Mouse (Mus musculus) E14TG2a.4 (cell line): ENCODE results near the gene Dclk2.

ENCODE experiments used
- H3K27me3 ChIP-seq: 2 replicates; pipeline ENCODE4 v1.6.1; 2014; ENCODE audit warnings: low read length, control low read depth; ENCODE audit not compliant: insufficient read depth
- H3K36me3 ChIP-seq: 2 replicates; pipeline ENCODE4 v1.6.1; 2014; ENCODE audit warnings: low read length, control low read depth; ENCODE audit not compliant: insufficient read depth
- H3K4me1 ChIP-seq: replicated peaks from 2 replicates; pipeline ENCODE4 v1.6.1; 2014; ENCODE audit warnings: low read depth, low read length, control low read depth
- H3K4me3 ChIP-seq: replicated peaks from 2 replicates; pipeline ENCODE4 v1.5.1; 2014; ENCODE audit warnings: mild to moderate bottlenecking, low read length
- H3K9me3 ChIP-seq: 2 replicates; pipeline ENCODE4 v1.6.1; 2014; ENCODE audit warnings: low read length, control low read depth
- CTCF ChIP-seq: conservative IDR thresholded peaks from 2 replicates; pipeline ENCODE4 v1.5.1; 2014; ENCODE audit warnings: low read length
- NANOG ChIP-seq: IDR thresholded peaks from 2 replicates; pipeline ENCODE4 v1.6.1; 2014; ENCODE audit warnings: borderline replicate concordance, low read length, mixed read lengths
- POU5F1 ChIP-seq: IDR thresholded peaks from 2 replicates; pipeline ENCODE4 v1.6.1; 2014; ENCODE audit warnings: low read length, borderline replicate concordance

The Dclk2 gene

GRCm38 (mm10) chr3:86779704-86780103 lies 140.9 kb downstream of the Dclk2 start:
- Histone ChIP-seq H3K9me3 (no peaks in the 10 kb centered on the region), H3K4me1 (peaks cover 14% of the 10 kb centered on the region), H3K36me3 (peaks cover 5% of the 10 kb centered on the region), H3K27me3 (no peaks in the 10 kb centered on the region), H3K4me3 (no peak overlapping the region)
- TF ChIP-seq CTCF (peak; percentile 28), NANOG (no peak), POU5F1 (no peak)

- no peaks in the 10 kb centered on the region for H3K27me3 ChIP-seq
- no peak overlapping the region for H3K4me3 ChIP-seq
- no peaks in the 10 kb centered on the region for H3K9me3 ChIP-seq
- 0 out of 2 replicates have a peak, but pooled peaks cover 6% of the 10 kb centered on the region for H3K4me1 ChIP-seq
- TF ChIP-seq CTCF, result no peak
- TF ChIP-seq POU5F1, result no peak
- TF ChIP-seq NANOG, result no peak
- peaks cover 5% of the 10 kb centered on the region; the same call in 1 of the 2 replicates for H3K36me3 ChIP-seq
These were observed 145.2 kb downstream of the Dclk2 start for GRCm38 (mm10) chr3:86775444-86775828.

- no peak for TF ChIP-seq CTCF
- no peak for TF ChIP-seq NANOG
- TF ChIP-seq POU5F1, result no peak
- Histone ChIP-seq H3K27me3 (no peaks in the 10 kb centered on the region), H3K36me3 (peaks cover 5% of the 10 kb centered on the region; the same call in 1 of the 2 replicates), H3K4me1 (0 out of 2 replicates have a peak, but pooled peaks cover 3% of the 10 kb centered on the region), H3K9me3 (no peaks in the 10 kb centered on the region), H3K4me3 (no peak overlapping the region)
These were observed 145.8 kb downstream of the Dclk2 start for GRCm38 (mm10) chr3:86774566-86775443.

- Histone ChIP-seq H3K27me3 (no peaks in the 10 kb centered on the region), H3K9me3 (no peaks in the 10 kb centered on the region), H3K4me3 (no peak overlapping the region), H3K36me3 (no peaks in the 10 kb centered on the region), H3K4me1 (no peaks in the 10 kb centered on the region)
- TF ChIP-seq CTCF, result no peak
- no peak for TF ChIP-seq NANOG
- no peak for TF ChIP-seq POU5F1
These were observed 151.7 kb downstream of the Dclk2 start for GRCm38 (mm10) chr3:86768969-86769368.

- Histone ChIP-seq H3K4me3 (no peak overlapping the region), H3K36me3 (no peaks in the 10 kb centered on the region), H3K4me1 (no peaks in the 10 kb centered on the region), H3K9me3 (no peaks in the 10 kb centered on the region), H3K27me3 (no peaks in the 10 kb centered on the region)
- TF ChIP-seq POU5F1, result no peak
- TF ChIP-seq NANOG, result no peak
- no peak for TF ChIP-seq CTCF
These were observed 152.1 kb downstream of the Dclk2 start for GRCm38 (mm10) chr3:86768553-86768952.

GRCm38 (mm10) chr3:86762456-86762855 lies 158.2 kb downstream of the Dclk2 start:
- Histone ChIP-seq H3K4me1 (no peaks in the 10 kb centered on the region), H3K36me3 (no peaks in the 10 kb centered on the region), H3K9me3 (no peaks in the 10 kb centered on the region), H3K4me3 (no peak overlapping the region), H3K27me3 (no peaks in the 10 kb centered on the region)
- TF ChIP-seq CTCF, result no peak
- no peak for TF ChIP-seq NANOG
- no peak for TF ChIP-seq POU5F1

GRCm38 (mm10) chr3:86762036-86762415 lies 158.6 kb downstream of the Dclk2 start:
- no peaks in the 10 kb centered on the region for H3K4me1 ChIP-seq
- H3K27me3 ChIP-seq, result no peaks in the 10 kb centered on the region
- no peak overlapping the region for H3K4me3 ChIP-seq
- no peaks in the 10 kb centered on the region for H3K36me3 ChIP-seq
- TF ChIP-seq POU5F1 (no peak), NANOG (no peak)
- no peaks in the 10 kb centered on the region for H3K9me3 ChIP-seq

- Histone ChIP-seq H3K36me3 (no peaks in the 10 kb centered on the region), H3K27me3 (no peaks in the 10 kb centered on the region), H3K9me3 (no peaks in the 10 kb centered on the region), H3K4me3 (no peak overlapping the region), H3K4me1 (no peaks in the 10 kb centered on the region)
- TF ChIP-seq NANOG, result no peak
- TF ChIP-seq CTCF, result peak; percentile 56
- no peak for TF ChIP-seq POU5F1
These were observed 159.3 kb downstream of the Dclk2 start for GRCm38 (mm10) chr3:86761095-86762035.
